Mouse (Mus musculus) small intestine, adult 2 months (tissue): ENCODE results near the gene Lhx3.

ENCODE experiments used
- CTCF ChIP-seq: fragments of 200-500 bp; IDR thresholded peaks from 2 replicates; pipeline ENCODE4 v1.5.1; 2012; ENCODE audit warnings: low read depth, mild to moderate bottlenecking, control low read depth, inconsistent platforms, low read length, moderate library complexity, mixed read lengths; ENCODE audit not compliant: insufficient replicate concordance, insufficient read length; ENCODE audit errors: extremely low read depth
- POLR2A ChIP-seq: fragments of 200-500 bp; IDR thresholded peaks from 2 replicates; pipeline ENCODE4 v1.6.1; 2012; ENCODE audit warnings: low read depth, mild to moderate bottlenecking, control low read depth, inconsistent platforms, low read length, moderate library complexity

DNA sequence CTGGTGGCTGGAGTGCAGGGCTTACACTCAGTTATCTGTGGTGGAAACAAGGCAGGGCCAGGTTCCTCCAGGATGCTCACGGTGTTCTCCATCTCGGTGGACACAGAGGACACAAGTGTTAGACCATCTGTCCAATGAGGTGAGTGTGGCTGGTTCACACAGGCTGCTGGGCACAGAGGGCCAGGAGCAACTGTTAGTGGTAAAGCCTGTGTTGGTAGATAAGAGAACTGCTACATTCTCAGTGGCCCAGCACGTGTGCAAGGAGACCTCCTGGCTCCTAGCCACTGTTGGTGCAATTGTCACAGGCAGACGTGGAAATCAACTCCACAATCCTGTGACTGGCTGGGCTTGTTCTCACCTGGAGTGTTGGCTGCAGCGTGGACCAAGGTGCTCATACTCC lies 53.5 kb downstream of the Lhx3 start:
- TF ChIP-seq CTCF (no peak), POLR2A (no peak)
